Mouse (Mus musculus): ENCODE measurements at regions not wholly inside any gene's neighbourhood (a gene's known extent, or its start where the extent isn't known, plus 50 kb on each side); places are given as distances from the start of the nearest gene placed in this dataset.
"Not testable (repeated sequence)": the region's sequence is repeated elsewhere in the genome, so short reads cannot be mapped to it uniquely, and the experiment has no call there.

- not testable (repeated sequence) for H3K9me3 ChIP-seq (ENCODE audit: control insufficient read depth, low read length); DNase-seq (ENCODE audit: low spot score); H3K27ac ChIP-seq (replicated peaks; ENCODE audit: low read depth, low read length); H3K4me1 ChIP-seq (ENCODE audit: control insufficient read depth, insufficient read depth, low read length); H3K27me3 ChIP-seq (replicated peaks; ENCODE audit: control insufficient read depth, insufficient read depth, low read length); ATAC-seq (ENCODE audit: low read depth); H3K9ac ChIP-seq (ENCODE audit: low read depth, low read length); H3K4me3 ChIP-seq (ENCODE audit: low read depth, low read length); H3K4me2 ChIP-seq (ENCODE audit: low read depth, low read length); H3K36me3 ChIP-seq (ENCODE audit: control insufficient read depth, insufficient read depth, low read length)
- 91% methylated on average over 6 of the region's 6 CpGs for WGBS
Observed at GRCm38 (mm10) chr10:62031986-62032385, 53.1 kb upstream of the Col13a1 start.

GRCm38 (mm10) chr10:62029271-62029670, 50.4 kb upstream of the Col13a1 start:
- ATAC-seq (ENCODE audit: low read depth) (no peak), DNase-seq (ENCODE audit: low spot score) (no peak)
- Histone ChIP-seq H3K4me3 (ENCODE audit: low read depth, low read length) (no peak overlapping the region), H3K9ac (ENCODE audit: low read depth, low read length) (no peak overlapping the region), H3K4me2 (ENCODE audit: low read depth, low read length) (no peak overlapping the region), H3K4me1 (ENCODE audit: control insufficient read depth, insufficient read depth, low read length) (peaks cover 8% of the 10 kb centered on the region; the same call in 1 of the 2 replicates), H3K36me3 (ENCODE audit: control insufficient read depth, insufficient read depth, low read length) (no peaks in the 10 kb centered on the region), H3K9me3 (ENCODE audit: control insufficient read depth, low read length) (no peaks in the 10 kb centered on the region), H3K27me3 (replicated peaks; ENCODE audit: control insufficient read depth, insufficient read depth, low read length) (no peaks in the 10 kb centered on the region), H3K27ac (replicated peaks; ENCODE audit: low read depth, low read length) (no peak overlapping the region)
- 84% methylated on average over 2 of the region's 2 CpGs for WGBS

Data from embryonic facial prominence, embryonic 14.5 days (tissue).